Mouse (Mus musculus): ENCODE data around the gene Tmem127. TPM values are rescaled to one million over a fixed set of nuclear protein-coding genes. Genes with fewer than 3 reads are reported as not detected.
A peak's percentile ranks its signal among the peaks of the same experiment; 100 is the strongest.
"Not testable (repeated sequence)": the region's sequence is repeated elsewhere in the genome, so short reads cannot be mapped to it uniquely, and the experiment has no call there.

The Tmem127 gene
- 10 to 100 TPM; 35.9 to 36.0 TPM for total RNA-seq (2021)

- peak; percentile 98 for DNase-seq
Measured at GRCm38 (mm10) chr2:127247592-127248333, at the start of gene Tmem127, which contains the start of gene Ciao1. TSS of gene Tmem127 (plus strand) at chr2:127247908. TSS of gene Ciao1 (minus strand) at chr2:127247816.

DNA sequence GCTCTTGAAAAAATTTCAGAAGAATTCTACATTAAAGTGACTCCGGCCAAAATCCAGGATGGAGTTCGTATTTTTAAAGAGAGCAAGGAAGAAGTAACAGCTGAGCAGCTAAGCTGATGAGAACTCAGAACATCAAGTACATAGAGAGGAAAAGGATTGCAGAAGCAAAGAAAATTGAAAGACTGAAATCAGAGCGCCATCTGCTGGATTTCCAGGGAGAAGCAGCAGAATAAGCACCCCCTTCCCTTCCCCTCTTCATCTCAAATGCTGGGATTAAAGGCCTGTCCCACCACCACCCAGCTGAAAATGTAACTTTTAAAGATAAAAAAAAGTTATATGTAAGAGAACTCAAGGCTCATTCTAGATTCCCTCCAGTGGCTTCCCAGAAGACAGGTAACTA is 42.8 kb upstream of the Tmem127 start:
- peak; percentile 77 for DNase-seq

- not testable (repeated sequence) for DNase-seq
Measured at GRCm38 (mm10) chr2:127205936-127206335, 41.8 kb upstream of the Tmem127 start.

- no peak for DNase-seq
Measured at GRCm38 (mm10) chr2:127206916-127207315, 40.8 kb upstream of the Tmem127 start.

DNA sequence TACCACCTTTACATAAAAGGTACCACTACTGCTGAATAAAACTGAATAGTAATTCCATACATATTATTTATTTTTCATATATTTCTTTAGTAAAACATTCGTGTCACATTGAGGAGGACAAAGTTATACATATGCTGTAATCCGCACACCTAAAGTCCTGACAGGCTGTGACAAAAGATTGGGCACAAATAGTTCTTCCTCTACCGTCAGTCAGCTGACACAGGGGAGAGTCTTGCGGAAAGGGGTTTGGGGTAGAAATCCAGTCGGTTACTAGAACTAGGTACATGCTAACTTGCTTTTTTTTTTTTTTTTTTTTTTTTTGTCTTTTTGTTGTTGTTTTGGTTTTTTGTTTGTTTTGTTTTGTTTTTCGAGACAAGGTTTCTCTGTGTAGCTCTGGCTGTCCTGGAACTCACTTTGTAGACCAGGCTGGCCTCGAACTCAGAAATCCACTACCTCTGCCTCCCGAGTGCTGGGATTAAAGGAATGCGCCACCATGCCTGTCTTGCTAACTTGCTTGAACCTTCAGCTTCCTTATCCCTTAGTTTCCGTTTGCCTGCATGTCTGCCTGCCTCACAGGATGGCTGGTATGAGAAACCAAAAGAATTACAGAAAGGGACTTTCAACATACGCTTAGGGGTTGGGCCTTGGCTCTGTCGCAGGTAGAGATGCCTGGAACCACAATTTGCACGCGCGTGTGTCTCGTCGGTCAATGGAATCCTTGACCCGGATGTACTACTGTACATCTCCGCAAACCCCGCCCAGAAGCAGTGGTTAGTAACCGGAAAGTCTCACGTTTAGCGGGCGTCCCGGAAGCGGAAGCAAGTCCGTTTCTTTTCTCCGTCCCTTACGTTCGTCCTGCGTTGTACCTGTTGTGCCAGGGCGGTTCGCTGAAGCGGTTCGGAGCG is 39.9 kb upstream of the Tmem127 start, which contains the start of the genes 1810024B03Rik and Snrnp200:
Gene 1810024B03Rik (minus strand): TSS at position 734 of the 905 bp plus-strand sequence.
Gene Snrnp200 (plus strand): TSS at position 840 of the 905 bp plus-strand sequence.
- peak; percentile 94 for DNase-seq

DNA sequence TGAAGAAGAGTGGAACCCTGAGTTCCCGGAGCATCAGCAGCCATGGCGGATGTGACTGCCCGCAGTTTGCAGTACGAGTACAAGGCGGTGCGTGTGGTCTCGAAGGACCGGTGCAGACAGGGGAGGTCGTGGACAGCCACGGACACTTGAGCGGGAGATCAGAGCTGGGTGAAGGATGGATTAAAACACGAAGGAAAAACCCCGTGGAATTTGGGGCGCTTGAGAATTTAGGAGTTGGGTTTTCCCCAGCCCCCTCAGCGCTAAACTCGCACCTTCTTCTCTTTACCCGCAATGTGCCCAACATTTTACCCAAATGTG is 39.3 kb upstream of the Tmem127 start:
- no peak for DNase-seq

GRCm38 (mm10) chr2:127210701-127211100 is 37.0 kb upstream of the Tmem127 start:
- DNase-seq: no peak

DNA sequence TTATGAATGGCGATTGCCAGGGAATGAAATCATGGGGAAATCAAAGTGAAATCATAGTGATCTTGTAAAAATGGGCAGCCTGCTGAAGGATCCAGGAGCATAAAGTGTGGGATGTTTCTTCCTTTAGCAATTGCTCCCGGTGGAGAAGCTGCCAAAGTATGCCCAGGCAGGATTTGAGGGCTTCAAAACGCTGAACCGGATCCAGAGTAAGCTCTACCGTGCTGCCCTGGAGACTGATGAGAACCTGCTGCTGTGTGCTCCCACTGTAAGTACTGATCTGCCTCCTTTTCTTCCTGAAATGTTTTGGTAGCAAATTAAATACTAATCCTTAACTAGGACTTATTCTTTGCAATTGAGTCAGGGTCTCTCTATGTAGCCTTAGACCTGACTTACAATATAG is 30.0 kb upstream of the Tmem127 start:
- no peak for DNase-seq

DNA sequence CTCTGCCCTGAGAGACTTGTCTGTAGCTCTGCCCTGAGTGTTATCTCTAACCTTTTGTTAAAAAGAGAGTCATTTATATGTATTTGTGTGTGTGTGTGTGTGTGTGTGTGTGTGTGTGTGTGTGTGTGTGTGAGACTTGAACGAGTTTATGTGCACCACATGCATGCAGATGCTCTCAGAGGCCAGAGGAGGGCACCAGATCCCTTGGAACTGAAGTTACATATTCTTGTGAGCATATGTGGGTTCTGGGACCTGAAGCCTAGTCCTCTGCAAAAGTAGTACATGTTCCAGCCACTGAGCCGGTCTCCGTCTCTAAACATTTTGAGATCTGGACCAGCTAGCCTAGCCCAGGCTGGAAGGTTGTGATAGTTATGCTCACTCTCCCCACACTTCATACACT is 22.4 kb upstream of the Tmem127 start:
- DNase-seq: no peak

DNA sequence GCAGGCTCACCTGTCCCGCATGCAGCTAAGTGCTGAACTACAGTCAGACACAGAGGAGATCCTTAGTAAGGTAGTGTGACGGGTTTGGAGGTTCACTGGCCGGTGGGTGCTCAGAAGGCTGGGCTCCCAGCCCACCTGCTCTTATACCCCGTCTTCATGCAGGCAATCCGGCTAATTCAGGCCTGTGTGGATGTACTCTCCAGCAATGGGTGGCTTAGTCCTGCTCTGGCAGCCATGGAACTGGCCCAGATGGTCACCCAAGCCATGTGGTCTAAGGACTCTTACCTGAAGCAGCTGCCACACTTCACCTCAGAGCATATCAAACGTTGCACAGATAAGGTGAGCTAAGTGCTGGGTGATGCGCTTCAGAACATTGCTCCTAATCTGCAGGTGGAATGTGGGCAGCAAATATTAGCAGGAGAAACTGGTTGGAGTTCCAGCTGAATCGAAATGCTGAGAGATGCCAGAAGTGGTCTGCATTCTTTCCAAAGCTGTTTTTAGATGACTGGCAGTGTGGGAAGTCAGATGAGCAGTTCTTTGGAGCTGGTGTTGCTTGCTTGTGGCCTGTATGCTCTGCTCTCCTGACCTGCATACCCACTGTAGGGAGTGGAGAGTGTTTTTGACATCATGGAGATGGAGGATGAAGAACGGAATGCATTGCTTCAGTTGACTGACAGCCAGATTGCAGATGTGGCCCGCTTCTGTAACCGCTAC is 9.7 kb upstream of the Tmem127 start:
- no peak for DNase-seq

DNA sequence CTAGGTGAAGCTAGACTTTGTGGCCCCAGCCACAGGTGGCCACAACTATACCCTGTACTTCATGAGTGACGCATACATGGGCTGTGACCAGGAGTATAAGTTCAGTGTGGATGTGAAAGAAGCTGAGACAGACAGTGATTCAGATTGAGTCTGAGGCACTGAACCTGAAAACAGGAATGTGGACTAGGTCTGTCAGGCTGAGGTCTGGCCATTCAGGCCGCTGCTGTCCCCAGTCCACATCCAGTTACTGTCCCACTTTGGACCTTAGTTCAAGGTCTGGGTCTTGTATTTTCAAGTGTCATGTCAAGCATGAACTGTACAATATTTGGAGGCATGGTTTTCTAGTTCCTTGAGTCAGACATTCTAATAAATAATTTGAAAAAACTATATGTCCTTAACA is 7.6 kb upstream of the Tmem127 start:
- no peak for DNase-seq

GRCm38 (mm10) chr2:127248334-127249004 is 761 bp downstream of the Tmem127 start:
- peak; percentile 53 for DNase-seq

GRCm38 (mm10) chr2:127250291-127251008 is 2.7 kb downstream of the Tmem127 start:
- DNase-seq: no peak

GRCm38 (mm10) chr2:127251457-127251856 is 3.7 kb downstream of the Tmem127 start:
- no peak for DNase-seq

- DNase-seq: no peak
Measured at GRCm38 (mm10) chr2:127251880-127252527, 4.3 kb downstream of the Tmem127 start.

DNA sequence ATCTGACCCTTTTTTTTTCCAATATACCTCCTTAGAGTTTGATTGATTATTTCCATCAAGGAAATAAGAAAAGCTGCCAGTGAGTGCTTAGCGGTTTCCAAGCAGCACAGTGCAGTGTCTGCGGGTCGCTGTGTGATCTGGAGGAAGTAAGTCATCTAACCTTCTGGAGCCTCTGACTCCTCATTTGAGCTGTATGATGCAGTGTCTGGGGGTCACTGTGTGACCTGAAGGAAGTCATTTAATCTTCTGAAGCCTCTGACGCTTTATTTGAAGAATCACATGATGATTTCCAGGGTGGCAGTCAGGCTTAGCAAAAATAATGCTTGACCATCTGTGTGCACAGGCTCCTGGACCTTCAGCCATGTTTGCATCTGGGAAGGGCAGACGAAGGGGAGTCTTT is 5.1 kb downstream of the Tmem127 start:
- DNase-seq: no peak

- DNase-seq: no peak
Measured at GRCm38 (mm10) chr2:127254604-127255134, 7.0 kb downstream of the Tmem127 start.

GRCm38 (mm10) chr2:127255294-127255693 is 7.6 kb downstream of the Tmem127 start:
- no peak for DNase-seq

DNA sequence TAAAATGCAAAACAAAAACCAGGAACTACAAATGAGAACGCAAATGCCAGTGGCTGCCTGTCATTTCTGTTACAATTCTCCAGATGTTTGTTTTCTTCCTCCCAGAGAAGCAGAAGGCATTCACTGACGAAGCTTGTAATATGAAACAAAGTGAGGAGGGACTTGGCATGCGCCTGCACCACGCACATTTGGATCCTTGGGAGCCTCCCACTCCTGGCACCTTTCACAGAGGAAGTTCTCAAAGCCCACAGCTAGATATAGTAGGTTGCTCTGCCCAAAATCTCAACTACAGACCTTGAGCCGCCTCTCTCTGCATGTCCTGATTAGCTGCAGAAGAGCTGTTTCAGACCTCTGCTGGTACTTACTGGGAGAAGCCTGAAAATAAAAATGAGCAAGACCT is 11.6 kb downstream of the Tmem127 start:
- DNase-seq: peak; percentile 51

DNA sequence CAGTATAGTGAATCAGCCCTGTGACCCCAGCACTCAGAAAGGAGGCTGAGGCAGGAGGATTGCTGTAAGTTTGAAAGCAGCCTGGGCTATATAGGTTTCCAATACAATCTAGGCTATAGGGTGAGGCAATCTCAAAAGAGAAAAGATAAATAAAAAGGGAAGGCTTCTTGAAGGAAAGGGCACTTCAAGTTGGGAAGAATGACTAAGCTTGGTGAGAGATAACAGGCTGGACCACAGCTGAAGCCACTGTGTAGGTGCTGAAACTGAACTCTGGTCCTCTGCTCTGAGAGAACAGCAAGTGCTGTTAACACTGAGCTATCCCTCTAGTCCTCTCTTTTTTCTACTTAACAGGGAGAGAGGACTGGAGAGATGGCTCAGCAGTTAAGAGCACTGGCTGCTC is 14.8 kb downstream of the Tmem127 start:
- DNase-seq: no peak

- no peak for DNase-seq
Measured at GRCm38 (mm10) chr2:127267854-127268253, 20.1 kb downstream of the Tmem127 start.

Data from heart, postnatal 4 days (tissue).